Mouse (Mus musculus): ENCODE measurements around the gene Trpt1. TPM values are rescaled to one million over a fixed set of nuclear protein-coding genes. Genes with fewer than 3 reads are reported as not detected.

Gene Trpt1
- polyA plus RNA-seq, 1 experiment = 18.6 TPM

DNA sequence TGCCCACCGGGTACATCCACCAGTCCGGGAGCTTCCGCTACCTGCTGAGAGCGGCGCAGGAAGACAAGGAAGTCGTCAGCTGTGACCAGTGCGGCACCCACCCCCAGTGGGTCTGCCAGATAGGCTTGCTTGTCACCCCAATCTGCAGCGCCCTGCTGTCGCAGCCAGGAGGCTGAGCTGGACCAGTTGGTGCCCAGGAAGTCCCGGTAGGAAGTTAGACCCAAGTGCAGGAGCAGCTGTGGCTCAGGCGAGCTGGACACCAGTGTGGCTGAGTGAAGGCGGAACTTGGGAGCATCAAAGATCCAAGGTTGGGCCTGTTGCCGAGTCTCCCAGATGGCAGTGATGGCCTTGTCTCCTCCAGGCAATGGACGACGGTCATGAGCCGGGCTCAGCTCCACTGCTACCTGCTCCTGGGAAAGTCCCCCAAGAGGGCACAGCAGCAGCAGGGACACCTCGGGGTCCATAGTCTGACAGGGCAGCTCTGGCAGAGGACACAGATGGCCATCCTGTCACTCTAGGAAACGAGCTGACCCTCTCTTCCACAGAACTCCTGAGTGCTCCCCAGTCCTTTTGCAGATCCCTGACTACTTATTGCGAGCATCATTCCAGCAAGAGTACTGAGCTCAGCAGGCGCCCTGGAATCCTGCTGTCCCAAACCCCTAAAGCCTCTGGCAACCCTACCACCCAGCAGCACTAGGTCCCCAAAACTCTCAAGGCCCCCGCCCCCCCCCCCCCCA, 508 bp upstream of the Trpt1 start:
- no peak for TF ChIP-seq POLR2A (IDR thresholded peaks at IDR 0.05; ENCODE audit: borderline replicate concordance, extremely low read depth, insufficient read depth, insufficient read length, poor library complexity, severe bottlenecking)
- no peak for DNase-seq (ENCODE audit: low read depth)

DNA sequence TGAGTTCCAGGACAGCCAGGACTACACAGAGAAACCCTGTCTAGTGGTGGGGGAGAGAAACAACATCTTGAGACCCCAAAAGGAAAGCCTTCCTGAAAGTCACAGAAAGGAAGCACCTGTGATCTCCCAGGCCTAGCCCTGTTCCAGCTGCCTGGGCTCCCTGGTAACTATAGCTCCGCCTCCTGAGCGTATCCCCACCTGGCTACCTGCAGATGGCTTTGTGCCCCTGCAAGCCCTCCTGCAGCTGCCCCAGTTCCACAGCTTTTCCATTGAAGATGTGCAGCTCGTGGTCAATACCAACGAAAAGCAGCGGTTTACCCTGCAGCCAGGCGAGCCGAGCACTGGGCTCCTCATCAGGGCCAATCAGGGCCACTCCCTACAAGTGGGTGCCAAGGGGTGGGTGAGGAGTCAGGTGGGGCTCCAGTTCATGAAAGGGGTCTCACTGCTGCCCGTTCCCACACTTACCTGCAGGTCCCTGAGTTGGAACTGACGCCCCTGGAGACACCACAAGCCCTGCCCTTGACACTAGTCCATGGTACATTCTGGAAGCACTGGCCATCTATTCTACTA, 1.9 kb downstream of the Trpt1 start:
- no peak for DNase-seq (ENCODE audit: low read depth)
- TF ChIP-seq POLR2A (IDR thresholded peaks at IDR 0.05; ENCODE audit: borderline replicate concordance, extremely low read depth, insufficient read depth, insufficient read length, poor library complexity, severe bottlenecking) (no peak), CTCF (IDR thresholded peaks at IDR 0.05; ENCODE audit: borderline replicate concordance, extremely low read depth, insufficient read depth, insufficient read length) (no peak)

DNA sequence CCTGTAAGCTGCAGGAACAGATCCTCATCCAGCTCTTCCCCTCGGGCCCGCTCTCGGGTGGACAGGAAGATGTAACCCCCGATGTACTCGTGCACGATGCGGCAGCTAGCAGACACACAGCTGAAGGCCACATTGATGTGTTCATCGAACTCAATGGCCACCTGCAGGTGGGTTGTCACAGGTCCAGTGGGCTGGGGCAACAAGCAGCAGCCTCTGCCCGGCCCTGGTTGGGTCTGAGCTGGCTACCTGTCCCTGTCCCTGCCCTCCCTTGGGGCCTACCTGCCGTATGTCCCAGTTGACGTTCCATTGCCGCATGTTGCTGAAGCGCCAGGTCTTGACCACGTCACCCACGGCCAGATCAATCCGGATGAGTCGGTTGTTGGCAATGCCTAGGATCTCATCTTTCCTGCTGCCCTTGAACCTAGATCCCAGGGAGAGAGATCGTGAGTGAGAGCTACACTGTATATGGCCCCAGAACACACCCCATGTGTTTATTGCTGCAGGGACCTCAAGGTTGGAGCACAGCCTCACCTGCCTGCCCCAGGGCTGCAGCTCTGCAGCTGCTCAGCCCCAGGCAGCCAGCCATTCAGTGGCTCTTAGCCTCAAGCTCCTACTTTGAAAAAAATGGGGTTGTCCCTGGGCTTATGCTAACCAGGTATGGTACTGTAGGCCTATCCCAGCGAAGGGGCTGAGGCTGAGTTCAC, 3.6 kb downstream of the Trpt1 start:
- no peak for TF ChIP-seq POLR2A (IDR thresholded peaks at IDR 0.05; ENCODE audit: borderline replicate concordance, extremely low read depth, insufficient read depth, insufficient read length, poor library complexity, severe bottlenecking)
- no peak for TF ChIP-seq CTCF (IDR thresholded peaks at IDR 0.05; ENCODE audit: borderline replicate concordance, extremely low read depth, insufficient read depth, insufficient read length)

DNA sequence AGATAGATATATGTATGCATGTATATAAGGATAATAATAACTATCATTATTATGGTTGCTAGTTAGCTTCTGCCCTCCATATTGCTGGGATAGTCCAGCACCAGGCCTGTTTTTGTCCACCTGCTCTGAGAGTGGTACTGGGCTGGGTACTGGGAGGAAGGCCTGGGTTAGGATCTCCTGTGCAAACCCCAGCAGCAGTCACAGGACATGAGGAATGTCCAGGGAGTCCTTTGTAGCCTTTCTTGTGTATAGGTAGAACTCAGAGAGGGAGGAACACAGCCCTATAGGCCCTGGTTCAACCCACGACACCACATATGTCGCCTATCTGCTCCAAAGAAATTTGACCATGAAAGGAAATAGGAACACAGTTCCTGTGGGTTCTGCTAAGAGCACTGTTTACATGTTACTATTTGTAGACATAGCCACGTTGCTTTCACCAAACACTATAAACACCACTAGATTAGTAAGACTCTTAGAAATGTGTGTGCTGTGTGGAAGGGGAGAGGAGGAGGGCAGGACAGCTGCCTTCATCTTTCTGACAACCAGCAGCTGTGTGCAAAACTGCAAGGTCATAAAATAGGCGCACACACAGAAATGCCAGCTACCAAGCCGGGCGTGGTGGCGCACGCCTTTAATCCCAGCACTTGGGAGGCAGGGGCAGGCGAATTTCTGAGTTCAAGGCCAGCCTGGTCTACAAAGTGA, 11.1 kb downstream of the Trpt1 start:
- no peak for TF ChIP-seq CTCF (IDR thresholded peaks at IDR 0.05; ENCODE audit: borderline replicate concordance, extremely low read depth, insufficient read depth, insufficient read length)
- no peak for TF ChIP-seq POLR2A (IDR thresholded peaks at IDR 0.05; ENCODE audit: borderline replicate concordance, extremely low read depth, insufficient read depth, insufficient read length, poor library complexity, severe bottlenecking)
- DNase-seq (ENCODE audit: low read depth) = no peak

More for the DNA sequence above, 3.6 kb downstream of the Trpt1 start:
- no peak for DNase-seq (ENCODE audit: low read depth)

DNA sequence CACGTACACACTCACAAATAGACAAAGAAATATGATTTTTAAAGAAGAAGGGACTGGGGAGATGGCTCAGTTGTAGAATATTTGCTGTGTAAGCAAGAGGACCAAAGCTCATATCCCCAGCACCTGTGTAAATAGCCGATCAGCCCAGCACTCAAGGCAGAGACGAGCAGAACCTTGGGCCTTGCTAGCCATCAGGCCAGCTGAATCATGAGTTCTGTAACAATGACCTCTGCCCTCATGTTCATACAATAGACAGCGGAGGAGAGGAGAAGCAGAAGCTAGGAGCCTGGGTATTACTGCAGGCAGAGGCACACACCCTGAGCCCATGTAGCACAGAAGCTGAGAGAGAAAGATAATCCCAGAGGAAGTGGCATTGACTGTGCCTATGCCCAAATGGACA, 16.5 kb downstream of the Trpt1 start:
- TF ChIP-seq CTCF (IDR thresholded peaks at IDR 0.05; ENCODE audit: borderline replicate concordance, extremely low read depth, insufficient read depth, insufficient read length) = no peak
- no peak for TF ChIP-seq POLR2A (IDR thresholded peaks at IDR 0.05; ENCODE audit: borderline replicate concordance, extremely low read depth, insufficient read depth, insufficient read length, poor library complexity, severe bottlenecking)
- no peak for DNase-seq (ENCODE audit: low read depth)

DNA sequence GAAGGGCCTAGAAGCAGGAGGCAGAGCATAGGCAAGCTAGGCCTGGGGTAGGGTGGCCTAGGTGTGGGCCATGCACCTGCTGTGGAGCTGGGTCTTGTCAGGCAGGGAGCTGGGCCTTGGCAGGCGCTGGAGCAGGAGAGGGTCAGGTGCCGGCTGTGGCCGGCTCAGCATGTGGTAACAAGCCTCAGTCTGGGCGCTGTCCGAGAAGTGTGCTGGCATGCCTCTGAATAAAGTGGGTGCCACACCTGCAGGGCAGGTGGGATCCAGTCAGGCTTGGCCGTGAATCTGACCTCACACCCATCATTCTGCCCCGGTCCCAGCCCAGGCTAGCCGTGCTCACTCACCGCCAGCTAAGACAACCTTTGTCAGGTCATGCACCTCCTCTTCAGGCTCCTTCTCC, 18.1 kb downstream of the Trpt1 start:
- no peak for DNase-seq (ENCODE audit: low read depth)
- no peak for TF ChIP-seq POLR2A (IDR thresholded peaks at IDR 0.05; ENCODE audit: borderline replicate concordance, extremely low read depth, insufficient read depth, insufficient read length, poor library complexity, severe bottlenecking)
- TF ChIP-seq CTCF (IDR thresholded peaks at IDR 0.05; ENCODE audit: borderline replicate concordance, extremely low read depth, insufficient read depth, insufficient read length) = no peak

DNA sequence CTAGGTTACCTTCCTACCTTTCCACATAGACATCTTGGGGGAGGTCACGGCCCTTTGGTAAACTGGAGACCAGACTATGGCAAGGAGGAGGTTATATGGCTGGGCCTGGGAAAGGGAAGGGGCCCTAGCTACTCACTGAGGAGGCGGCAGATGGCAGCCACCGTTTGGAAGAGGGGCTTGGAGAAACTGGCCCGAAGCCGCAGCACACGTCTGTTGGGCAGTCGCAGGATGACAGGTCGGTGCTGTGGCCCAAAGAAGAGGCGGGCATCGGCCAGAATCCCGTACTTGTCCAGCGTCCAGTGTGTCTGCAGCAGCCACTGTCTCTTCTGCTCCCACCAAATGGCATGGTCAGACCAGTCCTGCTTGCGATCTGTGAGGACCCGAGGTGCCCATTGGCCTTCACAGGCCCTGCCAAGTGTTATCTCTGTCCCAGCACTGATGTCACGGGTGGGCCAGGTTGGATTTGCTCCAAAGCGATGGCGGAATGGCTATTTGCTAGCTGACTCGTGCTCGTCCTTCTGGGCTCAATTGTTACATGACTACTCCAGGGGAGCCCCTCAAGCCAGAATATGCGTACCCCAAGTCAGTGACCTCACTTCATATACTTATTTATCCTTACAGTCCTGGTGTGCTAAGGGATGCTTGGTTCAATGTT, 18.7 kb downstream of the Trpt1 start:
- no peak for DNase-seq (ENCODE audit: low read depth)
- no peak for TF ChIP-seq POLR2A (IDR thresholded peaks at IDR 0.05; ENCODE audit: borderline replicate concordance, extremely low read depth, insufficient read depth, insufficient read length, poor library complexity, severe bottlenecking)
- TF ChIP-seq CTCF (IDR thresholded peaks at IDR 0.05; ENCODE audit: borderline replicate concordance, extremely low read depth, insufficient read depth, insufficient read length) = no peak

DNA sequence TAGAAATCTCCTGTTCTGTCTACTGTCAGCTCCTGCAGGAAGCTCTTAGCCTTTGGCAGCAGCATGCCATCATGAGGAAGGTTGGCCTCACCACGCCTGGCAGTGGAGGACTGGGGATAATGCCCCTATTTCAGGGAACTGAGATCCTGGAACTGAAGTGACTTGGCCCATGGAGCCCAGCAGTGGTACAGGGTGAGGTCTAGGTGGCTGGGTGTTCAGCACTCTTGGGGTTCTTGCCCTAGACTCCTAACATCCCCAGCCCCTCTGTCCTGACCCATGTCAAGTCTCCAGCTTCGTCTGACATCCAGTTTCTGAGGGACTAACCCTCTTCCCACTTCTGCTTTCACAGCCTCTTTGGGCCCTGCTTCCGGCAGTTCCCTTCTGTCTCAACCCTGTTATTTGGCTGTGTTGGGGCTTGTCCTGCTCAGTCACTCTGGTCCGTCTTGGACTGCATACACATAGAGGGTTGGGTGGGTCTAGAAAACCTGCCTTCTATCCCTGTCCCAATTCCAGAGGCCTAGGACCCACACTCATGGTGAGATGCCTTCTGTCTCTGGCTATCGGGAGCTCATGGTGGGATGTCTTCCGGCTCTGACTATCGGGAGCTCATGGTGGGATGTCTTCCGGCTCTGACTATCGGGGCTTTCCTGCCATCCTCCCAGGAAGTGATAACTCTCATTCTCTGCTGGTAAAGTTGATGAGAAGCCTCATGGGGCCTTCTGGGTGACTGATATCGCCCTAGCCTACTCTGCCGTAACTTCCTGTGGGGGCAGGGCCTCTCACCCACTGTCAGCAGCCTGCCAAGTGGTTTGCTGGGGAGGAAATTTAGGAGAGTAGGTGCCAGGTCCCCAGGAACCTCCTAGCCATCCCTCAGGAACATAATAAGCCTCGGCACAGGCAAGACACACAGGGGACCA, 21.9 kb downstream of the Trpt1 start:
- TF ChIP-seq POLR2A (IDR thresholded peaks at IDR 0.05; ENCODE audit: borderline replicate concordance, extremely low read depth, insufficient read depth, insufficient read length, poor library complexity, severe bottlenecking) (no peak), CTCF (IDR thresholded peaks at IDR 0.05; ENCODE audit: borderline replicate concordance, extremely low read depth, insufficient read depth, insufficient read length) (no peak)
- no peak for DNase-seq (ENCODE audit: low read depth)

DNA sequence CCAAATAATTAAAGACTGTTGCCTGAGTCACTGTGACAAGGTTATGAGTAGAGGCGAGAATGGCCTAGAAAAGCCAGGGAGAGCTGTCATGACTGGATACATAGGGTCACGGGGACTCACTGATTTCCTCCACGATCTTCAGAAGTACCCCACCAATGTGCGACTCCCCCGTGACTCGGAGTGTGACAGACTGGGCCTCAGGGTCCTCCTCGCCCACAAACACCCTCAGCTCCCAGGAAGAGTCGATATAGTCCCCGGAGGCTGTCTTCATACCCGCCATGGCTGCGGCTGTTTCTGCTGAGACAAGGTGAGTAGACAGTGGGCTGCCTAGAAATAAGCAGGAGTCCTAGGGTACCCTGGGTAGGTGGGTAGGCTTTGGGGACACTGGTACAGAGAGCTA, 22.6 kb downstream of the Trpt1 start:
- no peak for TF ChIP-seq POLR2A (IDR thresholded peaks at IDR 0.05; ENCODE audit: borderline replicate concordance, extremely low read depth, insufficient read depth, insufficient read length, poor library complexity, severe bottlenecking)
- TF ChIP-seq CTCF (IDR thresholded peaks at IDR 0.05; ENCODE audit: borderline replicate concordance, extremely low read depth, insufficient read depth, insufficient read length) = no peak
- no peak for DNase-seq (ENCODE audit: low read depth)

DNA sequence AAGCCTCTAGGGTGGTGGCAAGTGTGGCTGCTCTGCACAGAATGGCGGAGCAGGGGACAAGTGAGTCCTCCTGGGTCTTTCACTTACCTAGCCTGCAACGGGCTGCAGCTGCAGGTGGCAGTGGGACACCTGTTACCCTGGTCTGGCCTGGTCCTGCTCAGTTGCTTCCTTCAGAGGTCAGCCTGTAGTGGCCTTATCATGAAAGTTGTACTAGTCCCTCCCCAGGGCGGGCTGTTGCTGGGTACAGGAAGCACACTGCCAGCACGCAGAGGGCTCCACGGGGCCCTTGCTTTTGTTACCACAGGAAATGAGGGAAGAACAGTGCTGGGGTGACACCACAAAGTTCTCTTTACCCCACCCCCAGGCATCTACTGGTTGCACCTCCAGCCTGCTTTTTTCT, 23.3 kb downstream of the Trpt1 start, which contains the start of gene Fermt3:
TSS of gene Fermt3 (minus strand) at position 279 of the 400 bp plus-strand sequence.
- no peak for TF ChIP-seq POLR2A (IDR thresholded peaks at IDR 0.05; ENCODE audit: borderline replicate concordance, extremely low read depth, insufficient read depth, insufficient read length, poor library complexity, severe bottlenecking)
- DNase-seq (ENCODE audit: low read depth) = no peak

Measured in brain, embryonic 14.5 days (tissue).